Mouse (Mus musculus) G1E (cell line): ENCODE measurements around the gene Kcnip2. TPM values are rescaled to one million over a fixed set of nuclear protein-coding genes. Genes with fewer than 3 reads are reported as not detected.
A peak's percentile ranks its signal among the peaks of the same experiment; 100 is the strongest.

Experiments used
- ATAC-seq: 2 replicates; pipeline ENCODE4 v1.8.0; 2016; ENCODE audit warnings: mild to moderate bottlenecking; ENCODE audit not compliant: insufficient number of reproducible peaks, poor library complexity, low FRiP score, severe bottlenecking; ENCODE audit errors: extremely low read depth
- DNase-seq: peaks from one replicate; pipeline ENCODE4 v3.0.0; 2012; ENCODE audit warnings: low spot score
- H3K27me3 ChIP-seq: 2 replicates; pipeline ENCODE4 v1.6.1; 2012; ENCODE audit warnings: mild to moderate bottlenecking, low read length, inconsistent platforms; ENCODE audit not compliant: insufficient read depth
- H3K36me3 ChIP-seq: replicated peaks from 2 replicates; pipeline ENCODE3; 2012; ENCODE audit warnings: mild to moderate bottlenecking, inconsistent platforms
- H3K4me1 ChIP-seq: 2 replicates; pipeline ENCODE4 v1.6.1; 2012; ENCODE audit warnings: low read depth, low read length, inconsistent platforms, mixed read lengths; ENCODE audit not compliant: insufficient read depth
- H3K4me3 ChIP-seq: 2 replicates; pipeline ENCODE4 v1.5.1; 2012; ENCODE audit warnings: low read depth, mild to moderate bottlenecking, inconsistent platforms, low read length, moderate library complexity, mixed read lengths
- H3K9me3 ChIP-seq: replicated peaks from 2 replicates; pipeline ENCODE4 v1.6.1; 2012; ENCODE audit warnings: inconsistent platforms
- CTCF ChIP-seq: IDR thresholded peaks from 2 replicates; pipeline ENCODE4 v1.5.1; 2012; ENCODE audit warnings: low read depth, low read length, inconsistent platforms, mixed read lengths
- GATA1 ChIP-seq: IDR thresholded peaks from 2 replicates; pipeline ENCODE4 v1.6.1; 2012; ENCODE audit warnings: borderline replicate concordance, low read length, inconsistent platforms, mixed read lengths
- GATA2 ChIP-seq: IDR thresholded peaks from 2 replicates; pipeline ENCODE4 v1.6.1; 2012; ENCODE audit warnings: low read depth, low read length, inconsistent platforms, borderline replicate concordance
- POLR2AphosphoS5 ChIP-seq: IDR thresholded peaks from 2 replicates; pipeline ENCODE4 v1.6.1; 2012; ENCODE audit warnings: low read depth, low read length, inconsistent platforms; ENCODE audit not compliant: insufficient replicate concordance
- TAL1 ChIP-seq: conservative IDR thresholded peaks from 2 replicates; pipeline ENCODE4 v1.6.1; 2012; ENCODE audit warnings: low read depth, low read length, inconsistent platforms, mixed read lengths
- polyA plus RNA-seq: library from polyadenylated mRNA; stranded (reverse); fragments of >175 nt; gene quantifications from 2 replicates; pipeline ENCODE4 v1.2.3, GENCODE M21; 2012
- total RNA-seq, 2 experiments: library from RNA; stranded (forward) in 1 of 2; stranded (reverse) in 1 of 2; fragments of 200-1000 nt in 1 of 2; fragments of >200 nt in 1 of 2; fragmentation: Nextera tagmentation in 1 of 2; gene quantifications; 2 replicates each; pipeline ENCODE4 v1.2.3; 2014 to 2017

Gene Kcnip2
- total and polyA plus RNA-seq, 3 experiments, result 0.05 TPM; not detected in 2

- Histone ChIP-seq H3K4me1 (peaks cover 40% of the 10 kb centered on the region), H3K27me3 (no peaks in the 10 kb centered on the region), H3K9me3 (no peaks in the 10 kb centered on the region), H3K4me3 (no peak overlapping the region), H3K36me3 (peaks cover 11% of the 10 kb centered on the region)
- ATAC-seq (no peak), DNase-seq (no peak)
- TF ChIP-seq TAL1 (no peak), GATA2 (no peak), POLR2AphosphoS5 (no peak), GATA1 (no peak), CTCF (no peak)
Measured at GRCm38 (mm10) chr19:45785470-45785869, 30.4 kb downstream of the Kcnip2 start.

GRCm38 (mm10) chr19:45783933-45784576, 31.8 kb downstream of the Kcnip2 start:
- Histone ChIP-seq H3K4me1 (peaks cover 43% of the 10 kb centered on the region), H3K36me3 (peaks cover 25% of the 10 kb centered on the region), H3K4me3 (peak overlapping the region; percentile 97), H3K27me3 (no peaks in the 10 kb centered on the region), H3K9me3 (no peaks in the 10 kb centered on the region)
- no peak for DNase-seq
- TF ChIP-seq POLR2AphosphoS5 (no peak), TAL1 (no peak), GATA1 (no peak), CTCF (no peak), GATA2 (no peak)
- ATAC-seq, result no peak

- TF ChIP-seq CTCF (no peak), TAL1 (no peak), POLR2AphosphoS5 (no peak; the same call in 1 of the 2 replicates), GATA1 (no peak), GATA2 (no peak)
- Histone ChIP-seq H3K9me3 (no peaks in the 10 kb centered on the region), H3K4me1 (peaks cover 40% of the 10 kb centered on the region), H3K27me3 (no peaks in the 10 kb centered on the region), H3K4me3 (peak within 1 kb of the TSS; percentile 97), H3K36me3 (peaks cover 32% of the 10 kb centered on the region)
- DNase-seq (peak; percentile 92), ATAC-seq (peak; percentile 95)
Measured at GRCm38 (mm10) chr19:45783181-45783932, 32.5 kb downstream of the Kcnip2 start, which contains the start of gene Mgea5. Mgea5 (minus strand) TSS chr19:45783837.

GRCm38 (mm10) chr19:45782315-45783001, 33.4 kb downstream of the Kcnip2 start:
- Histone ChIP-seq H3K4me3 (peak overlapping the region; percentile 97), H3K9me3 (no peaks in the 10 kb centered on the region), H3K4me1 (peaks cover 38% of the 10 kb centered on the region), H3K27me3 (no peaks in the 10 kb centered on the region), H3K36me3 (peaks cover 41% of the 10 kb centered on the region)
- ATAC-seq (peak; percentile 30; the same call in 1 of the 2 replicates), DNase-seq (peak; percentile 59)
- TF ChIP-seq GATA2 (no peak), GATA1 (no peak), POLR2AphosphoS5 (no peak), TAL1 (no peak), CTCF (no peak)

GRCm38 (mm10) chr19:45781676-45782075, 34.2 kb downstream of the Kcnip2 start:
- no peaks in the 10 kb centered on the region for H3K27me3 ChIP-seq
- ATAC-seq, result no peak
- H3K4me3 ChIP-seq, result peak overlapping the region; percentile 97; the same call in 1 of the 2 replicates
- no peaks in the 10 kb centered on the region for H3K9me3 ChIP-seq
- DNase-seq, result no peak
- peaks cover 49% of the 10 kb centered on the region for H3K36me3 ChIP-seq
- TF ChIP-seq CTCF, result no peak
- no peak for TF ChIP-seq GATA1
- no peak for TF ChIP-seq GATA2
- no peak for TF ChIP-seq TAL1
- TF ChIP-seq POLR2AphosphoS5, result no peak
- peaks cover 34% of the 10 kb centered on the region for H3K4me1 ChIP-seq
